Mouse (Mus musculus) monocyte, adult 5-6 weeks (primary cell): ENCODE measurements around the gene Nucb2. TPM values are rescaled to one million over a fixed set of nuclear protein-coding genes. Genes with fewer than 3 reads are reported as not detected.
A peak's percentile ranks its signal among the peaks of the same experiment; 100 is the strongest.

Experiments
- ATAC-seq: fragments of 153-309, 156-312 bp; replicated peaks from 2 replicates; pipeline ENCODE4 v1.8.0; 2017; ENCODE audit warnings: mild to moderate bottlenecking; ENCODE audit not compliant: low TSS enrichment, insufficient number of reproducible peaks, severe bottlenecking, poor library complexity, low FRiP score
- total RNA-seq: library from RNA; stranded (forward); fragments of 200-1000, 200-491, 200-594 nt; gene quantifications from 3 replicates; pipeline ENCODE4 v1.2.3, GENCODE M21; 2017

Gene Nucb2
- total RNA-seq, 1 experiment from 2014 or later: 35.3 TPM

DNA sequence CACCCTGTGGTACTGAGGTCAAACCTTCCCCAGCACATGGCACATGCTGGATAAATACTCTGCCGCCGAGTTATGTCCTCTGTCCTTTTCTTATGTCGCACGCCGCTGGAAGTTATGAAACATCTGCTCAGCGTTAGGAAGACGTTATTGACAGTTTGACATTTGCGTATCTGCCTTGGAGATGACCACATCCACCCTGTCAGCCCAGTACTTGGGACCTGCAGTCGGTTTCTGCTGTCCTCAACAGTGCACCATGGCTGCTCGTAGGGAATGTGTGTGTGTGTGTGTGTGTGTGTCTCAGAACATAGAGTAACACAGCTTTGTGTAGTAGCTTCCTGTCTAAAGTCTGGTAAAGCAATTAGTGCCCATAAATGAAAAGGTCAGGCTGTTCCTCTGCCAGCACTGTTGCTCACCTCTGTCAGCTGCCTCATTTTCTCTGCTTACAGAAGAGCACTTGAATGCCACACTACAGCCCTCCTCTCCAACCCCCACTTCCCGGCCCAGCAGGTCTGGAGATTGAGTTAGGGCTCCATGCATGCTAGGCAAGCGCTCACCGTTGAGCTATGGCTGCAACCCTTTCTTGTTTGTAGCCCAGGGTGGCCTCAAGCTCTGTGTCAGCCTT is 11.5 kb downstream of the Nucb2 start:
- ATAC-seq: no peak

DNA sequence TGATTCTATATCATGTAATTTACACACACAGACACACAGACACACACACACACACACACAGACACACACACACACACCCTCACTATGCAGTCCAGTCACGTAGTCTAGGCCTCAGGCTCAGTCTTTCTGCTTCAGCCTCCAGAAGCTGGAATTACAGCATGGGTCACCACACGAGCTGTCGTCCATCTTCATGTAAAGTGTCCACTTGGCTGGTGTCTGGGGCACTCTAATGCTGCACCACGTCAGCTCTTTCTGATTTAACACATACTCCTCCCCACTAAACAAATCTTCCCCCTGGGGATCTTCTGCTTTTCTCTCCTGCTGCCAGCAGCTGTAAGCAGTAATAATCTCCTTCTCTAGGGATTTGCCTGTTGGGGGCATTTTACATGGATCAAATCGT is 13.1 kb downstream of the Nucb2 start:
- no peak for ATAC-seq

- no peak for ATAC-seq
Measured at GRCm38 (mm10) chr7:116518155-116518554, 14.0 kb downstream of the Nucb2 start.

DNA sequence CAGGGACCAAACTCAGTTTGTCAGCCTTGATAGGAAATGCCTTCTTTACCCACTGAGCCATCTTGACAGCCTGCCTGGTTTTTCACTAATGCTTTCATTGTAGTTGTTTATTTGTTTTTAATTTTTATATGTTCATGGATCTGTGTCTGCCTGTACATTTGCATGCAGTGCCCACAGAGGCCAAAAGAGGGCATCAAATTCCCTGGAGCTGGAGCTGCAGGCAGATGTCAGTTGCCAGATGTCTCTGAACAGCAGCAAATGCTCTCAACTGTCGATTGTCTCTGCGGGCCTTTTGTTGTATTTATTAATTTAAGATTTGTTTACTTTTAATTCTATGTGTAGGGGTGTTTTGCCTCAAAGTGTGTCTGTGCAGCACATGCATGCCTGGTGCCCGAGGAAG is 15.6 kb downstream of the Nucb2 start:
- no peak for ATAC-seq

DNA sequence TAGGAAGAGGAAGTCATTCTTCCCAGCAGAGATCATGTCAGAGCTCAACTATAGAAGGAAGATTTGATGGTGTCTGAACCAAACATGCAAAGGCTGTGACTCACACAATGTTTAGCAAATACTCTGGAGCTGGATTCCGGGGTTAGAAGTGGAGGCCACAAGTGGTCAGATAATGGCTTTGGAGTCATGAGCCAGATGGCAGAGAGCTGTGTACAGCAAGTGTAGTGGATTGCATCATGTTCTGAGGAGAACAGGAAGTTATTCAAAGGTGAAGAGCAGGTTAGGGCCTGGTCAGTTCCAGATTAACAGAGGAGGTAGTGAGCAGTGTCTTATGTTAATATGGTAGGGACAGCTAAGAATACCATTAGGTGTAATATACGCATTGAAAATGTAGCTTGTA is 20.4 kb downstream of the Nucb2 start:
- no peak for ATAC-seq

GRCm38 (mm10) chr7:116529793-116530192 is 25.6 kb downstream of the Nucb2 start:
- ATAC-seq: peak; percentile 91

DNA sequence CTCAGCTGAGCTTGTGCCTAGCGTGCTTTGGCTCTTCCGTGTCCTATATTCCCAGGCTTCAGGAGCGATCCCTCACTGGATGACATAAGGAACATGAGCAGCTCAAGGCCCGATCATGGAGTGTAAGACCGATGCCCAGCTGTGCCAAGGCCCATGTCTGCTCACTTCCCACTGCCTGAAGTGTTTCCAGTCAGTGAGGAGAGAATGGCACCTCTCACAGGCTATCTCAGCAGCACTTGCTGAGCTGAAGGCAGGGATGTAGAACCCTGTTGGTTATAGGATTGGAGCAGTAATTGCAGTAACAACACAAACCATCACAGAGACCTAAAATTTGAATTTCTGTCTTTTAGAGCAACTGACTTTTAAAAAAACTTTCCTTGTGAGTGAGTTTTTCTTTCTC is 26.3 kb downstream of the Nucb2 start:
- ATAC-seq: no peak; the same call in 1 of the 2 replicates

GRCm38 (mm10) chr7:116531311-116531710 is 27.1 kb downstream of the Nucb2 start:
- ATAC-seq: peak; percentile 74

GRCm38 (mm10) chr7:116556834-116557233 is 52.7 kb downstream of the Nucb2 start:
- no peak for ATAC-seq

DNA sequence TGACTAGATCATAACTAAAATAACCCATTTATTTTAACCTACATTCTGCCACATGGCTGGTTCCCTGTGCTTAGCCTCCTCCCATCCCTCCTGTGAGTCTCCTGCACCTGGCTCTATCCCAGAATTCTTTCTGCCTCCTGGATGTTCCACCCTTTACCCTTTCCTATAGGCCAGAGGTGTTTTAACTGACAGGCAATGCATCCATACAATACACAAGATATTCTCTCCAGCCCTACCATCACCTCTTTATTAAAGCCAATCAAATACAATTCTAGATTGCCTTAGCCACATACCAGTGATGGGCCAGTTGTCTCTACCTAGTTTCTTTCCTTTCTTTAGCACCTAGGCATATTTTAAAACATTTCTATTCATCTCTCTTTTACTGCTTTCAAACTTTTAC is 70.4 kb downstream of the Nucb2 start:
- no peak for ATAC-seq

Other genes starting within 250 kb of the Nucb2 start
- gene Plekha7, start 196.0 kb upstream of the Nucb2 start, total RNA-seq: 0.76 to 1.5 TPM (median 0.96 TPM) in 3 replicates
- 1,896 to 2,322 TPM (median 2,106 TPM) in 3 replicates for gene Rps13, start 170.2 kb upstream of the Nucb2 start, total RNA-seq
- gene Pik3c2a, start 60.9 kb upstream of the Nucb2 start, total RNA-seq: 39.6 to 52.8 TPM (median 50.0 TPM) in 3 replicates